Mouse (Mus musculus) heart, adult 2 months (tissue): ENCODE results near the gene Gm13691.
"Not testable (repeated sequence)": the region's sequence is repeated elsewhere in the genome, so short reads cannot be mapped to it uniquely, and the experiment has no call there.

ENCODE experiments used
- CTCF ChIP-seq: fragments of 200-600 bp; IDR thresholded peaks from 2 replicates; pipeline ENCODE4 v1.8.1; 2022; ENCODE audit warnings: antibody characterized with exemption, mild to moderate bottlenecking, moderate library complexity
- EP300 ChIP-seq: fragments of 200-500 bp; IDR thresholded peaks from 2 replicates; pipeline ENCODE4 v1.6.1; 2011; ENCODE audit warnings: low read depth, low read length, control low read depth; ENCODE audit not compliant: insufficient read depth
- POLR2A ChIP-seq: fragments of 200-500 bp; IDR thresholded peaks from 2 replicates; pipeline ENCODE4 v1.6.1; 2011; ENCODE audit warnings: mild to moderate bottlenecking, low read depth, low read length, control low read depth; ENCODE audit not compliant: insufficient read depth

DNA sequence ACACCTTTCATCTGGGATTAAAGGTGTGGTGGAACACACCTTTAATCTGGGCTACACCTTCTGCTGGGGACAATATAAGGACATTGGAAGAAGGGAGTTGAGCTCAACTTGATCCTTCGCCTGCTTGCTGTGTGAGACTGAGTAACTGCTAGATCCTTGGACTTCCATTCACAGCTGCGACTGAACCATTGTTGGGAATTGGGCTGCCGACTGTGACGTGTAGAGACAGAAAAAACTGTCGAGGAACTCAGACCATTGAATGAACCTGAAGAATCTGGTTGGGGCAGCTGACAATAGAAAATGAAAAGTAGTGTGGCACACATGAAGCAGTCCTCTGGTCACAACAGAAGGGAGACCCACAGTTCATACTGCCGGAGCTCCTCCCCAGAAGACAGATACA is 35.0 kb upstream of the Gm13691 start, which contains the start of gene Gm13698:
- not testable (repeated sequence) for TF ChIP-seq POLR2A, CTCF, EP300
